Mouse (Mus musculus) layer of hippocampus, postnatal 25 days (tissue): ENCODE measurements at regions not wholly inside any gene's neighbourhood (a gene's known extent, or its start where the extent isn't known, plus 50 kb on each side); places are given as distances from the start of the nearest gene placed in this dataset.

ENCODE experiments used
- DNase-seq, 2 experiments: peaks; one replicate each; pipeline ENCODE4 v3.0.0; 2022; ENCODE audit warnings: mixed read lengths in 2 of 2, low spot score in 1 of 2; ENCODE audit errors: extremely low spot score in 1 of 2

DNA sequence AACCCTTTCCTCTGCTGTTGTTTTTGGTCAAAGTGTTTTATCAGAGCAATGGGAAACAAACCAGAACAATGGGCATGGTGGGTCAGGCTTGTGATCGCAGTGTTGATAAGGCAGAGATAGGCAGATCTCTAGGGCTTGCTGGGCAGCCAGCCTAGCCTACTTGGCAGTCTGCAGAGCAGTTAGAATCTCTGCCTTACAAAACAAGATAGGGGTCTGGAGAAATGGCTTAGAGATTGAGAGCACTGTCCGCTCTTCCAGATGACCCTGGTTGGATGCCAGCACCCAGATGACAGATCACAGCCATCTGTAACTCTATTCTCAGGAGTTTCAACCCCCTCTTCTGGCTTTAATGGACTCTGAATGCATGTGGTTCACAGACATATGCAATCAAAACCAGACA is 289.7 kb upstream of the Thsd7b start:
- no peak for DNase-seq

DNA sequence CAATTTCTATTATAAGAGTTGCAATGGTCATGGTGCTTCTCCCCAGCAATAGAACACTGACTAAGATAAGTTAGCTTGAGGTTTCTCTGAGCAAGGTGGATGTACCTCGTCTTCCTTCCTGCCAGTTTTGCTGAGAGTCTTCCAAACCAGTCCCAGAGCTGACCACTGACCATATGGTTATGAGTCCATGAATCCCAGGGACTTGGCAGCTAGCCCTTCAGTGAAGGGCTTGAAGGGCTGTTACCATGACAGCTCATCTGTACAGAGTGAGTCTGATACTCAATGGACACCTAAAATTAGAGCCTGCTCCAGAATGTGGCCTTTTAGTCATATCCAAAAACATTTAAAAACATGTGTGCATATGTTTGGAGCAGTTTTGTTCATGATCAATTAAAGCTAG is 297.5 kb upstream of the Thsd7b start:
- no peak for DNase-seq

DNA sequence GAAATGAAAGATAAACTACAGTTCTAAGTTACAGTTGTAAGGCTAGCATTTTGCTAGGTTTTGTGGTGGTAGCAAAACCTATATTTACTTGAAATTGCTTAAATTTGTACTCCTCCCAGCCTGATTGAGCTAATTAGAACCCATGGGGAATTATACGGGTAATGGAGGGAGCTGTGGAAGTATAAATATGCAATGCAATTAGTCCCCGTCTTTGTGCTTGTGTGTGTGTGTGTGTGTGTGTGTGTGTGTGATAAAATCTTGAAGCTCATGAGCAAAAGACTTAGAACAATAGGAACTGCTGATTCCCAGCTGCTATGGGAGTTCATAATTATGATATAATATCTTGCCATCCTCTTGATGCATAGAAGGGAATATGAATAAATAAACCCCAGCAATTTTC is 321.7 kb upstream of the Thsd7b start:
- no peak for DNase-seq

- no peak for DNase-seq
Observed at GRCm38 (mm10) chr1:128950512-128950911, 322.6 kb upstream of the Thsd7b start.

DNA sequence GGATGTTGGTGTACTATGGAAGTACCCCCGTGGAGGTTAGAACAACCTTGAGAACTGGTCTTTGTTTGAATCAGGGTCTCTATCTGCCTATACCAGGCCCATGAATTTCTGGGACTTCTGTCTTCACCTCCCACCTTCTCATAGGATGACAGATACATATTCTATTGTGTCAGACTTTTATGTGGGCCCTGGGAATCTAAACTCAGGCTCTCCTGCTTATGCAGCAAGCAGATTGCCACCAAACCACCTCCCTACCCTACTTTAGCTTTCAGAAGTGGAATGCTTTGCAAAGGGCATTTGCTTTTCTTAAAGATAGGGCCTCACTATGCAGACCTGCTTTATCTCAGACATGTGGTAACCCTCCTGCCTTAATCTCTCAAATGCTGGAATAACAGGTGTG is 322.7 kb upstream of the Cxcr4 start:
- DNase-seq: no peak

DNA sequence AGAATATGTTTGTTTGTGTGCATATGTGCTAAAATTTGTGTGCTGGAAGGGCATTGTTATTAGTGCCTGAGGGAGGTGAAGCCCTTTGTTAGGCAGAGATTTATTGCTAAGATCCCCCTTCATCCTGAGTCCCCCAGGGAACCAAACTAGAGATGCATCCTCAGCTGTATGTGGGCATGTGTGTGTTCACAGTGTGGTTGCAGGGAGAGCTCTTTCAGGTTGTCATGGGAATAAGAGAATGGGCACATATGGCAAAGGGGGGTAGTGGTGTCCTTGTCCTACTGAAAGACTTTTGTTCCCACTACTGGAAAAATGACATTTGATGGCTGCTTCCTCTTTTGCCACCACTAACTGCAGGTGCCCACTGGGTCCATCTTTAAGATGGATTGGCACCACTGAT is 320.4 kb upstream of the Cxcr4 start:
- no peak for DNase-seq

DNA sequence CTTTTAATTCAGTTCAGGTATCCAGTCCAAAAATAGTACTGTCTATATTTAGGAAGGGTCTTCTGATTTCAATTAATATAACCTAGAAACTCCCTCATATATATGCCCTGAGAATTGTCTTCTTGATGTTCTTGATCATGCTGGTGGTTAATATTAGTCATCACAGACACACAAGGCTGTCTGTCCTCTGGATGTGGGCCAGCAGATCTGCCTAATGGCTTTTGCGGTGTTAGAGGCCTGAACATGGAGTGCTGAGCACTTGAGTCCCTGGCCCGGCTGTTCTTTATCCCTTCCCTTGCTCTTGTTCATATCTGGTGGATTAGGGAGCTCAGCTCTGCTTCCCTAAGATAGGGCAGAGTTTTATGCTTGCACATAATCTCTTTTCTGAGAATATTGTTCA is 315.5 kb upstream of the Cxcr4 start:
- no peak for DNase-seq

DNA sequence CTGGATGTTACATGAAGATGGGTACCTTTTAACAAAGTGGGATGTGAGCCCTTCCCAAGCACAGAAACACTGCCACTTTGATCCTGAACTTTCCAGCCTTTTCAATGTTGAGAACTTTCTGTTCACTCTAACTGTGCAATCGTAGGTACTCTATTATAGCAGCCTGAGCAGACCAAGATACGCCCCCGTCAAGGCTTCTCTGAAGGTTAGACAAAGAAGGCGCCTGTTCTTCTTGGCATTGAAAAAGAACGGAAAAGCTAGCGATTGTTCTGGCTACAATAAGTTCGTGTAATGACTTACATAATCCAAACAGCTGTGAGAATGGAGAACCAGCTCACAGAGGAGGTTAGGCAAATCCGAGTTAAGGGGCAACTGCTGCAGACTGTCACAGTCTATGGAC is 305.9 kb upstream of the Cxcr4 start:
- no peak for DNase-seq

- no peak for DNase-seq
Observed at GRCm38 (mm10) chr1:128894546-128894945, 302.5 kb upstream of the Cxcr4 start.

DNA sequence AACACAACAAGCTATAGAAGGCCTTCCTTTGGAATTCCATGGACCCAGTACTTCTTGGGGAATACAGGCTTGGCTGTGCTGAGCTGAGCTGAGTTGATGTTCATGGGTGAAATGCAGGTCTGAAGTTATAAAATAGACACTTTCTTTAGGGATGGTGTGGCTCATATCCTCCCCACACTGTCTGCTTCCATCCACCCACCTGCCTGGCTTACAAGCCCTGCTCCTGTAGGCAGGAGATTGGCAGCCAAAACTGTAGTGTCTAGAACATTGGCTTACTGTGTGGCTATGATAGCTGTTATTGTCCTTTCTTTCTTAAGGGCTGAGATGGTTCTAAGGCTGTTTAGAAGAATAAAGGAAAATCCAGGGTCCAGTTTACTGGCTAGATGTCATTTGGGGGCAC is 286.2 kb upstream of the Cxcr4 start:
- no peak for DNase-seq

- DNase-seq: peak; percentile 50 to 65
Observed at GRCm38 (mm10) chr1:128875289-128875688, 283.2 kb upstream of the Cxcr4 start.

DNA sequence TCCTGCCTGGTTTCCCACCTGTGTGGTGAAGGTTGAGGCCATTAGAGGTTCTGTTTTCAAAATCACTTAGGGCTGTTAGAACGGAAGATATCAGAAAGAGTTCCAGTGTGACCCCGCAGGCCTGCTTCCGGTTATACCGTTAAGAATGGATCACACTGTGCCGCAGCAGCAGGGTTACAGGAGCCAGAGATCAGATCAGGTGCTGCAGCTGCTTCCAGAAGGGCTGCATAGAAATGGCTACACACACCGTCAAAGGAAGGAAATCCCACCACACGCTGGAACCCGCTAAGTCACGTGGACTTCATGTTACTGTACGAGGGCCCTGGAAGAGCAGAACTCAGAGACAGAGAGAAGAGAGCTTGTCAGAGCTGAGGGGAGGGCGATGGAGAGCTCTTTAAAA is 282.1 kb upstream of the Cxcr4 start:
- DNase-seq: no peak

DNA sequence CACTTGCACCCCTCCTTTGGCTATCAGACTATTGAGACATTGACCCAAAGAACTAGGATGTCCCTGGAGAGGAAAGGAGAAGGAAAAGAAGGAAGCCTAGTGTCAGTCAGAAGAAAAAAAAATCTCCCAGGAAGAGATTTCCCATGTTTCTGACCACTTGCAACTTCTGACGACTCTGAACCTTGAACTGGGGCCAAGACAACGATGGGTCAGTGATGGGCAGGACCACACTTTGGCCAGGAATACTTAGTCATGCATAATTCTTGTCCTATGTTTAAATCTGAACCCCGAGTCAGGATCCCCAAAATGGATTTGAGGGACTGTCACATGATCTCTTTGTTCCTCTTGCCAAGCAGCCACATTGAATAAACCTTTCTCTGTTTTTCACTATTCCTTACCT is 276.7 kb upstream of the Cxcr4 start:
- no peak for DNase-seq

GRCm38 (mm10) chr1:128860537-128860936 is 268.4 kb upstream of the Cxcr4 start:
- DNase-seq: no peak

DNA sequence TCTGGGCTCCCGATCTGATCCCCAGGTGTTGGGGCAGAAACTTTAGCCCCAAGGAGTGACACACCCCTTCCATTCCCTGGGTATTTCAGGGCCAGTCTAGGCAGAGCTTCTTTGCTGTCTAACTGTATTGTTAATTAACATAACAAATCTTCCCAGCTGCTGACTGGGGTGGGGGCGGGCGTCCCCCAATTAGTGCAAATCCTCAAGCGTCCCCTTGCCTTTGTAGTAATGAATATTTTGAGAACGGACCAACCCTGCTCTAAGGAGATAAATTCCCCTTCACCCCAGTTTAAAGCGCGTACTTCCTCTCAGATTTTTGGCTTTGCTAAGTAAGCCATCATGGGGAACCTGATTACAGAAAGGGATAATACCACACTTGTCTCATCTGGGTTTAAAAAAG is 268.0 kb upstream of the Cxcr4 start:
- no peak for DNase-seq

GRCm38 (mm10) chr1:128858661-128859060 is 266.6 kb upstream of the Cxcr4 start:
- DNase-seq: no peak

DNA sequence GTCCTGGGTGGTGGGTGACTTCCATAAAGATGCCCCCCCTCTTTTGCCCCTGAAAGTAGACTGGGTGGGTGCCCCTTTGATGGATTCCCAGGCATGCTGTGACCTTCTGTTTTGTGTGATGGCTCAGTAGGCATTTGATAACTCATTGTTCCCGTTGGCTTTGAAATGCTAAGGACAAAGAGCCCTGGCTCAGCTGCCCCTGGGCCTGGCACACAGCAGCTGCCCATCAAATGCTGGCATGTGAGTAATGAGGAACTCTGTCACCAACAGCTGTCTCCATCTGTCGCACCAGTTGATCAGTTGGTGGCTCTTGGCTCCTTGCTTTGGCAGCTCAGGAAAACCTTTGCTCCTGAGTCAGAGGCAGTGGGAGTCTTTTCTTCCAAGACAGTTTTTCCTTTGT is 264.8 kb upstream of the Cxcr4 start:
- DNase-seq: no peak

DNA sequence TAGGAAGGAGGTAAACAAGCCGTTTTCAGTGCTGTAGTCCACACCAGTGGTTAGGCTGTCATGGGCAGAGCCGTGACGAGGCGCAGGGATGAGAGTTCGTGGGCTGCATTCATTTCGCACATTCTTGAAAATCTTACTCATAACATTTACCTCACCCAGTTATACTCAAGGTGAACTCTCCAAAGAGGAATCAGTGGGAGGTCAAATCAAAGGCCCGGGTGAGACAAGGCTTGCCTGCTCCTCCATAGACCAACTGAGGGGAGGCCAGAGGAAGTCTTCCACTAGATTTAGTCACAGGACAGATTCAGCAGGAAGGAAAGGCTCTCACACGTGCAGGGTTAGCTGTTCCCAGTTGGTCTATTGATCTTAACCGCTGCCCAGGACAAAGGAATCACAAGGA is 262.6 kb upstream of the Cxcr4 start:
- no peak for DNase-seq

DNA sequence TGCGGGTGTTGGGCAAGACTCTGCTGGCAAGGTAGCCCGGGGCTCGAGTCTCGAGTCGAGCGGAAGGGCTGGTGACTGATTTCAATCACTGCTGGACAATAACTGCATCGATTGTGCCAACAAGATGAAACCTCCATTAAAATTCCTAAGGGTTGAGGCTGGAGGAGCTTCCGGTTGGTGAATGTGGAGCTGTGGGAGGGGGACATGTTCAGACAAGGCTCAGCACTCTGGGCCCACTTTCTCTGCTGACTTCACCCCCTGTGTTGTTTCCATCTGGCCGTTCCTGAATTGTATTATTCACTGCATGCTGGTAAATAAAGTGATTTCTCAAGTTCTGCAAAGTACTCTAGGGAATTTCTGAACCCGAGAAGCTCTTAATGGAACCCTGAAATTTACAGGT is 261.2 kb upstream of the Cxcr4 start:
- no peak for DNase-seq

DNA sequence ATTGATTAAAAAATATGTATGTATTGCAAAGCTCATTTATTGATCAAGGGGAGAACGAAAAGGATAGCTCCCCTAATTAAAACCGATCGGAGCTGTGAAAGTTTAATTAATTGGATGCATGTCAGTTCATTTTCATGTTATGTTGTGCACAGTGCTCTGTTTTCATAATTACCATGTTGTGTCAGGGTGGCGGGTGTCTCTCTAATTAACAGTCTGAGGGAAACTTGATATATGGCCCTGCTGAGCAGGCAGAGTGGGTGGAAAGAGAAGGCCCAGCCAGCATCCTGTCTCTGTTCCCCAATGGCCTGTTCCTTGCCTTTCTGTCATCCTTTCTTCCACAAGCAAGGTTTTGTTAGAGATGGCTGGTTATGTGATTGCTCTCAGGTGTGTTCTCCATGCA is 245.3 kb upstream of the Cxcr4 start:
- no peak for DNase-seq

DNA sequence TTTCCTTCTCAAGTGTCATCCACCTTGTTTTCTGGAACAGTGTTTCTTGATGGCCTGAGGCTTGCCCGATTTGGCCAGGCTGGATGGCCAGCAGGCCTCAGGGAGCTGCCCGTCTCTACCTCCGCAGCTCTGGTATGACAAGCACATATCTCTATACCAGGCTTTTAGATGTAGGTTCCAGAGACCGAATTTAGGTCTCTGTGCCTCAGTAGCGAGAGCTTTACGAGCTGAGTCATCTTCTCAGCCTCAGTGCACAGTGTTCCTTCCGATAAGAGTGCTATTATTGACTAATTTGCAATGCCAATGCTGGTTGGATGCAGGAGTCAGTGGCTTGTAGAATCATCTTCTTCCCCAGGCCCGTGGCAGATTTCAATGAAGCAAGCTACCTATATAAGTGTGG is 243.4 kb upstream of the Cxcr4 start:
- DNase-seq: no peak

GRCm38 (mm10) chr1:128833096-128833715 is 241.1 kb upstream of the Cxcr4 start:
- no peak for DNase-seq

- peak; percentile 69 to 90 for DNase-seq
Observed at GRCm38 (mm10) chr1:128832201-128832883, 240.2 kb upstream of the Cxcr4 start.
